Mouse (Mus musculus) forebrain, postnatal 0 days (tissue): Measurements from ENCODE around the gene Cma2. TPM values are rescaled to one million over a fixed set of nuclear protein-coding genes. Genes with fewer than 3 reads are reported as not detected.

ENCODE experiments used
- ATAC-seq: fragments of 200-750 bp; cut with Nextera tagmentation; 2 replicates; pipeline ENCODE4 v1.8.0; 2017; ENCODE audit warnings: mild to moderate bottlenecking, moderate library complexity
- DNase-seq: peaks from one replicate; pipeline ENCODE4 v3.0.0-alpha.2; 2015
- H3K27ac ChIP-seq: fragments of 300-500 bp; sonication (generic); 2 replicates; pipeline ENCODE4 v1.5.1; 2014; ENCODE audit warnings: low read depth, mild to moderate bottlenecking, antibody characterized with exemption, low read length, moderate library complexity, mixed read lengths
- H3K27me3 ChIP-seq: fragments of 300-500 bp; sonication (generic); 2 replicates; pipeline ENCODE4 v1.6.1; 2014; ENCODE audit warnings: mild to moderate bottlenecking, low read length, mixed read lengths; ENCODE audit not compliant: insufficient read depth
- H3K36me3 ChIP-seq: fragments of 300-500 bp; sonication (generic); 2 replicates; pipeline ENCODE4 v1.6.1; 2014; ENCODE audit warnings: mild to moderate bottlenecking, moderate library complexity; ENCODE audit not compliant: insufficient read depth
- H3K4me1 ChIP-seq: fragments of 300-500 bp; sonication (generic); 2 replicates; pipeline ENCODE4 v1.6.1; 2014; ENCODE audit warnings: antibody characterized with exemption; ENCODE audit not compliant: insufficient read depth
- H3K4me2 ChIP-seq: fragments of 300-500 bp; sonication (generic); 2 replicates; pipeline ENCODE4 v1.6.1; 2014; ENCODE audit warnings: low read depth, mild to moderate bottlenecking, moderate library complexity
- H3K4me3 ChIP-seq: fragments of 300-500 bp; sonication (generic); 2 replicates; pipeline ENCODE4 v1.5.1; 2014; ENCODE audit warnings: low read depth, low read length, mixed read lengths
- H3K9ac ChIP-seq: fragments of 300-500 bp; sonication (generic); 2 replicates; pipeline ENCODE4 v1.6.1; 2014; ENCODE audit warnings: mild to moderate bottlenecking
- H3K9me3 ChIP-seq: fragments of 300-500 bp; sonication (generic); 2 replicates; pipeline ENCODE4 v1.6.1; 2016; ENCODE audit warnings: low read length
- CTCF ChIP-seq: sonication (generic); IDR thresholded peaks from 2 replicates; pipeline ENCODE4 v1.5.1; 2016; ENCODE audit warnings: antibody characterized with exemption, control low read depth, low read depth
- WGBS: fragments of 180-500 bp; shearing (Covaris S2); extraction: QIAGEN DNeasy Blood & Tissue Kit; methylation state at CpG from one replicate; pipeline ENCODE4 v1.1.7; 2014; 5-methylcytosine and 5-hydroxymethylcytosine counted together
- polyA plus RNA-seq: library from polyadenylated mRNA; unstranded; fragments of >200 nt; fragmentation: Nextera tagmentation; extraction: Ambion mirVana; gene quantifications from 2 replicates; pipeline ENCODE4 v1.2.1, GENCODE M21; 2015
- total RNA-seq: library from RNA; depleted of rRNA; stranded (reverse); fragments of >200 nt; gene quantifications from 2 replicates; pipeline ENCODE4 v1.2.3, GENCODE M21; 2014

Gene Cma2
- total and polyA plus RNA-seq, 2 experiments from 2014 or later: not detected

GRCm38 (mm10) chr14:55929263-55929997, 21.4 kb upstream of the Cma2 start:
- Histone ChIP-seq H3K4me1 (no peaks in the 10 kb centered on the region), H3K9me3 (0 out of 2 replicates have a peak, but pooled peaks cover 5% of the 10 kb centered on the region), H3K27ac (no peak overlapping the region), H3K4me2 (no peak overlapping the region), H3K27me3 (no peaks in the 10 kb centered on the region), H3K9ac (no peak overlapping the region), H3K4me3 (no peak overlapping the region), H3K36me3 (no peaks in the 10 kb centered on the region)
- WGBS: 84% methylated on average over 12 of the region's 12 CpGs
- ATAC-seq (no peak), DNase-seq (no peak)
- TF ChIP-seq CTCF: no peak

GRCm38 (mm10) chr14:55933586-55933985, 17.2 kb upstream of the Cma2 start:
- no peak overlapping the region for H3K4me3 ChIP-seq
- H3K4me1 ChIP-seq: no peaks in the 10 kb centered on the region
- H3K9me3 ChIP-seq: 0 out of 2 replicates have a peak, but pooled peaks cover 5% of the 10 kb centered on the region
- DNase-seq (peak; percentile 2), ATAC-seq (peak; percentile 47)
- 49% methylated on average over 7 of the region's 7 CpGs for WGBS
- H3K4me2 ChIP-seq: no peak overlapping the region
- H3K27ac ChIP-seq: no peak overlapping the region
- H3K27me3 ChIP-seq: no peaks in the 10 kb centered on the region
- TF ChIP-seq CTCF: no peak
- H3K9ac ChIP-seq: no peak overlapping the region
- H3K36me3 ChIP-seq: no peaks in the 10 kb centered on the region

- DNase-seq: peak; percentile 4
- Histone ChIP-seq H3K9me3 (no peaks in the 10 kb centered on the region), H3K4me1 (no peaks in the 10 kb centered on the region), H3K4me2 (no peak overlapping the region), H3K27ac (no peak overlapping the region), H3K36me3 (no peaks in the 10 kb centered on the region), H3K9ac (no peak overlapping the region), H3K4me3 (no peak overlapping the region), H3K27me3 (no peaks in the 10 kb centered on the region)
- WGBS: 55% methylated on average over 7 of the region's 7 CpGs
- ATAC-seq: no peak
- TF ChIP-seq CTCF: peak; percentile 20; the same call in 1 of the 2 replicates
Observed at GRCm38 (mm10) chr14:55940070-55940800, 10.5 kb upstream of the Cma2 start.

- DNase-seq (no peak), ATAC-seq (no peak)
- WGBS: 88% methylated on average over 11 of the region's 11 CpGs
- Histone ChIP-seq H3K36me3 (no peaks in the 10 kb centered on the region), H3K27ac (no peak overlapping the region), H3K9ac (no peak overlapping the region), H3K4me2 (no peak overlapping the region), H3K4me1 (no peaks in the 10 kb centered on the region), H3K27me3 (no peaks in the 10 kb centered on the region), H3K4me3 (no peak overlapping the region), H3K9me3 (no peaks in the 10 kb centered on the region)
- no peak for TF ChIP-seq CTCF
Observed at GRCm38 (mm10) chr14:55943601-55944000, 7.2 kb upstream of the Cma2 start.

- Histone ChIP-seq H3K36me3 (no peaks in the 10 kb centered on the region), H3K27me3 (no peaks in the 10 kb centered on the region), H3K9ac (no peak within 1 kb of the TSS), H3K4me3 (no peak within 1 kb of the TSS), H3K4me2 (no peak within 1 kb of the TSS), H3K4me1 (no peaks in the 10 kb centered on the region), H3K27ac (no peak within 1 kb of the TSS), H3K9me3 (no peaks in the 10 kb centered on the region)
- no peak for TF ChIP-seq CTCF
- WGBS: 85% methylated on average over 4 of the region's 4 CpGs
- DNase-seq (no peak), ATAC-seq (no peak)
Observed at GRCm38 (mm10) chr14:55944575-55944974, 6.2 kb upstream of the Cma2 start, which contains the start of gene Cma1. Cma1 (minus strand) TSS chr14:55944675.

GRCm38 (mm10) chr14:55946269-55946969, 4.4 kb upstream of the Cma2 start:
- no peak for TF ChIP-seq CTCF
- H3K36me3 ChIP-seq: no peaks in the 10 kb centered on the region

GRCm38 (mm10) chr14:55963263-55963662, 12.5 kb downstream of the Cma2 start:
- 0% methylated on average over 1 of the region's 1 CpGs for WGBS
- Histone ChIP-seq H3K9ac (no peak overlapping the region), H3K4me2 (no peak overlapping the region), H3K4me3 (no peak overlapping the region), H3K27me3 (no peaks in the 10 kb centered on the region), H3K4me1 (no peaks in the 10 kb centered on the region), H3K27ac (no peak overlapping the region), H3K36me3 (no peaks in the 10 kb centered on the region), H3K9me3 (no peaks in the 10 kb centered on the region)
- ATAC-seq (no peak), DNase-seq (peak; percentile 2)
- no peak for TF ChIP-seq CTCF

More at GRCm38 (mm10) chr14:55946269-55946969, 4.4 kb upstream of the Cma2 start:
- Histone ChIP-seq H3K4me1 (no peaks in the 10 kb centered on the region), H3K9me3 (no peaks in the 10 kb centered on the region), H3K27me3 (no peaks in the 10 kb centered on the region), H3K9ac (no peak overlapping the region), H3K4me3 (no peak overlapping the region), H3K27ac (no peak overlapping the region), H3K4me2 (no peak overlapping the region)
- 86% methylated on average over 2 of the region's 2 CpGs for WGBS
- DNase-seq (no peak), ATAC-seq (no peak)
